Mouse (Mus musculus) sigmoid colon, adult 10 weeks (tissue): ENCODE data around the gene Eif4h. TPM values are rescaled to one million over a fixed set of nuclear protein-coding genes. Genes with fewer than 3 reads are reported as not detected.

Source experiments
- polyA plus RNA-seq: library from polyadenylated mRNA; stranded (reverse); fragments of 350-450 nt; fragmentation: Illumina TruSeq; extraction: RNeasy Lipid Tissue Mini Kit (QIAGEN cat#74804); gene quantifications from one replicate; pipeline ENCODE4 v1.2.3, GENCODE M21; 2014; ENCODE audit warnings: low read depth, low replicate concordance

Gene Eif4h
- polyA plus RNA-seq: 116 TPM

DNA sequence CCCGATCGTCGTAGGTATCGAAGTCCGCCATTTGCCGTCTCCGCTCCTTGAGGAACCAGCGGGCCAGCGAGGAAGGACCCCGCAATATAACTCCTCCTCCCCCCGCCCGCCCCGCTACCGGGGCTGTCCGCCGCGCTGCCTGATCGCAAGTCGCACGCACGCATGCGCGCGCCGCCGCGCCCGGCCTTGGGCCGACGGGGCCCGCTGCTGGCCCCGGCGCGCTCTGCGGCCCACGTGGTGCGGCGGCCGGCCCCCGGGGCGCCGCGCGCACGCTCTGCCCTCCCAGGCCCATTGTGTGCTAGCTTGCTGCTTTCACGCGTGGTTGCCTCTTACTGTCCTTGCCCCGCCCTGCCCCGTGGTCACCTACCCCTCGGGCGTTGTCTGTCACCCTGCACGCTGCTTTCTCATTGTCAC lies at the start of gene Eif4h:
Gene Eif4h (minus strand): TSS at position 222 of the 414 bp plus-strand sequence.

DNA sequence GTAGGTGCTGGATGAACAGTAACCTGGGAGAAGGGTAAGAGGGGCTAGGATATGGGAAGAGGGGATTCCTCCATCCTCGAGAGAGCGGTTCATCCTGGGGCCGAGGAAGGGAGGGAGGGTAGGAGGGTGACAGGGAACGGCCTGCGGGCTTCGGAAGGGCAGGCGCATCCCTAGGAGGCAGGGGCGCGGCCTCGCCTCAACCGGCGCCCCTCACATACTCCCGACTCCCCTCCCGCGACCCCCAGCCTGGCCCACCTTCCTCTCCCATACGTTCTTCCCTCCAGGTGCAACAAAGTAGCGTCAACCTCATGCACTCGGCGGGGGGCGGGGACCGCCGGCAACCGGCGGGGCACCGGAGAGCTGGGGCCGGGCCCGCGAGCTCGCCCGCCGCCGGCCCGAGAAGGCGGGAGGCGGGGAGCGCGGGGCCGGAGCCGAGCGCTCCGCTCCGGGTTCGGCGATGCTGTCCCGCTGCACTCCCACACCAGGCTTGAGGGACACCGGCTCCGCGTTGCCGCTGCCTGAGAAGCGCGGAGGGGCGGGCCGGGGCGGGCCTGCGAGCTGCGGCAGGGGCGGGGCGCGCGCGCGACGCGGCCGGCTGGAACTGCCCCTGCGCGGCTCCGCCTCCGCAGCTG lies 48.9 kb upstream of the Eif4h start, which contains the start of gene Limk1:
Gene Limk1 (minus strand): TSS at position 513 of the 632 bp plus-strand sequence.

DNA sequence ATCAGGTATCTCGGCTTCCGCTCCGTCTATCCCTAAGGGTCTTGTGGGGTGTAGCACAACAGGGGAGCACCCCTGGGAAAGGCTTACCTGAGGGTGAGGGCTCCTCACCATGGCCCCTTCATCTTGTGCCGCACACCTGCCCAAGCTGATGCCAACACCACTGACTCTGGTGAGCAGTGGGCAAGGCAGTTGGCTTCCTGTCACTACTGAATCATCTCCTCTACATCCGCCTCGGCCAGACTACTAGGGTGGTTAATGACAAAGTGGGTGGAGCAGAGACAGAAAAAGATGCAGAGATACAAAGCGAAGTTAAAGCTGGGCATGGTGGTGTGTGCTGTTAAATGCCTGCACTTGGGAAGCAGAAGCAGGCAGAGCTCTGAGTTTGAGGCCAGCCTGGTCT lies 24.5 kb downstream of the Eif4h start, which contains the start of gene Lat2:
Gene Lat2 (minus strand): TSS at position 224 of the 400 bp plus-strand sequence.

DNA sequence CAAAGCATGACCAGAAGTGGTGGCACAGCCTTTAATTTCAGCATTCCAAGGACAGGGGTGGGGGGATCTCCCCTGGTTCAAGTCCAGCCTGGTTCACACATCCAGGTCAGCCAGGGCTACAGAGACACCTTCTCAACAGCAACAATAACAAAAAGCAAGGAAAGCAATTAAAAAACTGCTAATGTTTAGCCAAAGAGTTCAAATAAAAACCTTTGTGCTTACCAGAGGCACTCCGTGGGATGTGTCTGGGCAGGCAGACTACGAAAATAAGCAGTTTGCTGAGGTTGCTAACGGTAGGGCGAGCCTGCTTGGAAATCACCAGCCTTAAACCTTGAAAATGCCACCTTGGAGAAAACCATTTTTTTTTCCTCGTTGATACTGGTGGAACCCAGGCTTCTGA lies 58.1 kb downstream of the Eif4h start, which contains the start of gene Rfc2:
Gene Rfc2 (plus strand): TSS at position 221 of the 400 bp plus-strand sequence.

Other genes with a start within 250 kb of the Eif4h start
- 17.2 TPM for gene Gtf2ird1, start 182.8 kb downstream of the Eif4h start, polyA plus RNA-seq
- gene Clip2, start 87.1 kb downstream of the Eif4h start, polyA plus RNA-seq: 1.2 TPM
- gene Syna, start 79.3 kb downstream of the Eif4h start, polyA plus RNA-seq: 0.22 TPM
- 9.1 TPM for gene Rfc2, start 58.1 kb downstream of the Eif4h start, polyA plus RNA-seq
- 4.4 TPM for gene Lat2, start 24.5 kb downstream of the Eif4h start, polyA plus RNA-seq
- gene Limk1, start 49.1 kb upstream of the Eif4h start, polyA plus RNA-seq: 0.57 TPM
- gene Eln, start 107.8 kb upstream of the Eif4h start, polyA plus RNA-seq: 8.1 TPM